Mouse (Mus musculus) heart, adult 8-10 months (tissue): Measurements from ENCODE around the gene Odf3. TPM values are rescaled to one million over a fixed set of nuclear protein-coding genes. Genes with fewer than 3 reads are reported as not detected.

ENCODE experiments used
- DNase-seq: peaks from one replicate; pipeline ENCODE4 v3.0.0; 2022; ENCODE audit warnings: low spot score
- total RNA-seq, 4 experiments: library from RNA; stranded (reverse); gene quantifications; 2 replicates each; pipeline ENCODE4 v1.2.4; 2022

The Odf3 gene
- not detected for total RNA-seq

DNA sequence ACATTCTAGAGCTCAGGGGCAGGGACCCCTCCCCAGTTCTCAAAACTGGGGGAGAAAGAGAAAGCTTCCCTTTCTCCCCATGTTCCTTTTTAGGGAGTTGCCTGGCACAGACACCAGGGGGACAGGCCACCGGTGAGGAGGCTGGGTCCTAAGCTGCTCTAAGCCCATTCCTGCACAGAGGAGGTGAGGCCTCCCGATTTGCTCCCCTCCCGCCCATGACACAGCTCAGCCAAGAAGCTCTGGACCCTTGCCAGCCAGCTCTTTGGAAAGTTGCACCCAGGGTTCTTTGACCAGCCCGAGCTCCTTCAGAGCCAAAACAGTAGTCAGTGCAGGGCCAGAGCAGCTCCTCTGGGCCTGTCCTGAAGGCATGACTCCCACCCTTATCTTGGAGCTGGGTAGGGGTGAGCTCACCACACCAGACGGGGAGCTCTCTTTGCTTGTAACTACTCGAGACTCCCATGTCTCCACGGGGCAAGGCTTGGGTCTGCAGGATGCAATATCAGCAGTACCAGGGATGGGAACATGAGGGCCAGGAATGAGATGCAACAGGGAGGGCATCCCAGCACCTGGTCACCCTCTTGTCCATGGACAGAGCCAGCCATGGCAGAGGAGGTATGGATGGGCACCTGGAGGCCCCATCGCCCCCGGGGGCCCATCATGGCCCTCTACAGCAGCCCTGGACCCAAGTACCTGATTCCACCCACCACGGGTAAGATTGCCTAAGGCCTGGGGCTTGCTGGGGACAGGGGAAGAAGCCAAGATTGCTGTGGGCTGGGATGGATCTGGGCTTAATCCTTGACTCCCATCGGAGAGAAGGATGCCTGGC lies at the start of gene Odf3:
Gene Odf3 (plus strand): TSS at position 51 of the 826 bp plus-strand sequence.
- no peak for DNase-seq

DNA sequence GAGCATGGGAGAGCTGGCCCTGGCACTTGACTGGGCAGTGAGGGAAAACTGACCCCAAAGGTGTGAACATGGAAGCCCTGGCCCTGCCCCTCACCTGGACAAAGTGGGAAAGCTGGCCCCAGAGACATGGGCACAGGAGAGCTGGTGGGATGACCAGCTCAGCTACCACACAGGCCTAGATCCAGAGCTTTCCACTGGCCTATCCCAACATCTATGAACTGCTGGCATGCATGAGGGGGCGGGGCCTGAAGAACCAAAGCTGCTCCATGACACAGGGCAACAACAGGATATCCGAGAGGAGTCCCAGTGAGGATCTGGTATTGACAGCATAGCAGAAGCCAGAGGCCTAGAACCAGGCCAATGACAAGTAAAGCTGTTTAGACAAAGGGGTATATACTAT lies 49.4 kb upstream of the Odf3 start:
- no peak for DNase-seq

DNA sequence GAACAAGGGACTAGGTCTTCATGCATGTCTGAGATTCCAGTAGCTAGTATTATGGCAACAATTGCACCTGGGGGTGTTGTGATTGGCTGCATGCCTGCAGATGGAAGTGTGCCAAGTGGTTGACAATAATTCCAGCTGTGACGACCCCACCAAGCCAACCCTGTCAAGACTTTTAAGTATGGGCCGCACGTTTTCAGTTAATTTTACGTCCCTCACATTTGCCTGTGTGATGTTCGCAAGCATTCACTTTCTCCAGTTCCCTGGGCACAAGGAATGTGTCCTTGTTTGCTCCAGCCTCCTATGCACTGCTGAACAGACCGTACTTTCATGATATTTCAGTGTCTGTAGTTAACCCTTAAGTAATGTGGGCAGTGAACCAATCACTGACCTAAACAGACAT lies 45.0 kb upstream of the Odf3 start:
- no peak for DNase-seq

DNA sequence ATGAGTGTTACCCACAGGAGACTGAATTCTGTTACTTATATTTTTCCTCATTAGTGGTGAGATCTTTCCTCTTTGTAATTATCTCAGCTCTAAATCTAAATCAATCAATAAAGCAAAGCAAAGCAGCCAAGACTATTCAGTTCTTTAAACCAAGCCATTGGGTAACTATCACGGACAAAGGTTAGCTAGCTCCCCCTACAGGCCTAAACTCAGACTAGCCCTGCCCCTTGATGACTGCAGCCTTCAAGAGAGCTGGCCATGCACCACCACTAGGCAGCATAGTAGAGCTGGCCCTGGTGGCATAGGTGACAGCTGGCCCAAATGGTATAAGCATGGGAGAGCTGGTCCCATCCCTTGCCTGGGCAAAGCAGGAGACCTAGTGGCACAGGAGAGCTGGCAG lies 41.9 kb upstream of the Odf3 start:
- DNase-seq: no peak

DNA sequence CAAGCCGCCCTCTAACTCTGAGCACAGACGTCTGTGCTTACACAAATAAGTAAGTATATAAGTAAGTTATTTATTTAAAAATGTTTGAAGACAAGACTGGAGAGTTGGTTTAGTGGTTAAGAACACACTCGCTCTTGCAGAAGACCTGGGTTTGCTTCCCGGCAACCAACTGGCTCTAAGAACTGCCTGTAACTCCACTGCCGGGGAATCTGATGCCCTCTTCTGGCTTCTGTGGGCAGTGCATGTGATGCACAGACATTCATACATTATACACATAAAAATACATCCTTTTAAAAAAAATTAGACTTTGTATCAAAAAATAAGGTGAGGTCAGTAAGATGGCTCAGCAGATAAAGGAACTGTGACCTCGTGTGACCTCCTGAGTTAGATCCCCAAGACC lies 37.1 kb upstream of the Odf3 start:
- DNase-seq: no peak

DNA sequence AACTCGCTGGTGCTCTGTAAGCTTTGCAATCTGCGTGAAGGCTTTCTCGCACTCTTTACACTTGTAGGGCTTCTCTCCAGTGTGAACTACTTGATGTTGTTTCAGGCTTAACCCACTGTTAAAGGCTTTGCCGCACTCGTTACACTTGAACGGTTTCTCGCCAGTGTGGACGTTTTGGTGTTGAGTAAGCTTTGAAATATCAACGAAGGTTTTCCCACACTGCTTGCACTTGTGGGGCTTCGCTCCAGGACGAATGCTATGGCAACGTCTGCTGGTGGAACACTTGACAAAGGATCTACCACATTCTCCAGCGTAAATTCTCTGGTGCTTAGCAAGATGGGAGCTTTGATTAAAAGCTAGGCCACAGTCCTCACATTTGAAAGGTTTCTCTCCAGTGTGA lies 35.9 kb upstream of the Odf3 start:
- DNase-seq: no peak

DNA sequence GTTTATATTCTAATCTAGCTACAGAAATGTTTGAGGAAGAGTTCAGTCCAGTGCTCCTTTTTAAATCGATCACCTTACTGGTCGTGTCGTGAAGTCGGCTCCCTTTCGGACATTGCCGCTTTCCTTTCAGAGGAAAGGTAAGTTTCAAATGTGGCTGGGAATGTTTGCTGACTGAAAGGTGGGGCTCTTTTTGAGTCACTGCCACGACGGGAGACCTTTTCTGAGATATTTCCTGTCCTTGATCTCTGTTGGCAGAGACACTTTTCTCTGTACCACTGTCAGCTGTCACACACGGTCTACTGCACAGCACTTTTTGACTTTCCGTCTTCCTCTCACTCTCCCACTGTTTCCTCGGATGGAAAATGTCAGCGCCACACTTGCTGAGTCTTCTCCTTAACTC lies 34.8 kb upstream of the Odf3 start:
- no peak for DNase-seq

DNA sequence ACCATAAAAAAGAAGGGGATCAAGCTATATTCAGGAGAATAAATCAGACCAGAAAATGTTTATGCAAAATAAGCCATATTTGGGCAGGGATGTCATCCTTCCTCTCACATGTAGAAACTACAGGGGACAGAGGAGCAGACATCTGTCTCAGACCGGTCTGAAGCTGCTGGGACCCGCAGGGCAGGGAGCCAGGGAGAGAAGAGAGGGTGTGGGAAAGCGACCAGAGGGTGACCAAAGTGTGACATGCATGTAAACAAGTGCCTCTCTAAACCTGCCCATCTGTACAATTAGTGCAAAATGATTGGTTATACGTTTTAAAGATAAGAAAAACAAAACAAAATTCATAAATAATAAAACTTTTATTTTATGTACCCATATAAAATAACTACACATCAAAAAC lies 27.4 kb upstream of the Odf3 start:
- DNase-seq: no peak

DNA sequence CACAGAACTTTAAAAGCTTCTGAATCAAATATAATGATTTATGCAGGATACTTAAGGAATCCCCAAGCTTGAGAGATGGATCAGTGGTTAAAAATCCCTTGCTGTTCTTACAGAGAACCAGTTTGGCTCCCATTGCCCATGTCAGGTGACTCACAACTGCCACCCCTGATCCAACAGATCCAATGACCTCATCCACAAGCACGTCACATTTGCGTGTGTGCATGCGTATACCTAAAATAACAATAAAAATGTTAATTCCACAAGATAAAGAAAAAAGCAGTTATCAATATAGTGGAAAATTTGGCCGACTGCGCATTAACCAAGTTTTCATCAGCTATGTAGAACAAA lies 26.3 kb upstream of the Odf3 start:
- no peak for DNase-seq

DNA sequence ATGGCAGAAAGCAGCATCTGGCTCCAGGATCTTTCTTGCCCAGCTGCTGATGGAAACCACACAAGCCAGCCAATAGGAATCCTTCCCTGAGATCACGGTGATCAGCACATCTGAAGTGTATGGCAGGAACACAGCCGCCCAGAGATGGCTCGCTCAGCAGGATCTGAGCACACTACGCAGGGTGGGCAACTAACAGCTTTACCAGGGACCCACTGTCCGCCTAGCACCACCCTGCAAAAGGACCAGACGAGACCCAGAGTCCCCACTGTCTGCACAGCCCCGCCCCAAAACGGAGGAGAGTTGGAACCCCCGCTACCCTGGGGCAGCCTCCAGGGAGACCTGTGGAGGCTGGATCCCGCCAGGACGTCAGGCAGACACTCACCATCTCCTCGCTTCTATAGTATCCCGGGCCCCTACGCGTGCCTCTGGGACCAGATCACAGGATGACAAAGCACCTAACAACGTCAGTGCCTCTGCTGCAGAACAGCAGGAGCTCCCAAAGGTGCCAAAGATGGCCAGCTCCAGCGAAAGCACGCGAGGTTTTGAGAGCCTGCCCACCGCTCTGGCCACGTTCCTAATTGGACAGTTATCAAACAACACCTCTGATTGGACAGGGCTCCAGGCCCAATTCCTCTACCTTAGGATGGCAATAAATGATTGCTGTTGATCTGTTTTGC lies 25.8 kb upstream of the Odf3 start, which contains the start of gene Zfp941:
Gene Zfp941 (minus strand): TSS at position 526 of the 677 bp plus-strand sequence.
- DNase-seq: no peak

DNA sequence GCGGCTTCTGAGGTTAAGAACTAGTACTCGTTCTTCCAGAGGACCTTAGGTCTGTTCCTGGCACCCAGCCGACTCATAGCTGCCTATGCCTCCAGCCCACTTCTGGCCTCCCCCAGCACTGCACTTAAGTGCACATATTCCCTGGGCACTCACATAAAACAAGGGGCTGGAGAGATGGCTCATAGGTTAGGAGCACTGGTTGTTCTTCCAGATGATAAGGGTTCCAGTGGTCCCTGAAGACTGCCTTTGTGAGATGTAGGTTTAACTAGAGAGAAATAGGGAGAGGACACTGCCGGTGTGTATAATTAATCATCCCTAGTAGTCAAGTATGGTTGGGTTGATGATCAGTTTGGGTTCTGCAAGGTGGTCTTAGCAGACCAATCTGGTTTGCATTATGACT lies 24.9 kb upstream of the Odf3 start:
- no peak for DNase-seq

DNA sequence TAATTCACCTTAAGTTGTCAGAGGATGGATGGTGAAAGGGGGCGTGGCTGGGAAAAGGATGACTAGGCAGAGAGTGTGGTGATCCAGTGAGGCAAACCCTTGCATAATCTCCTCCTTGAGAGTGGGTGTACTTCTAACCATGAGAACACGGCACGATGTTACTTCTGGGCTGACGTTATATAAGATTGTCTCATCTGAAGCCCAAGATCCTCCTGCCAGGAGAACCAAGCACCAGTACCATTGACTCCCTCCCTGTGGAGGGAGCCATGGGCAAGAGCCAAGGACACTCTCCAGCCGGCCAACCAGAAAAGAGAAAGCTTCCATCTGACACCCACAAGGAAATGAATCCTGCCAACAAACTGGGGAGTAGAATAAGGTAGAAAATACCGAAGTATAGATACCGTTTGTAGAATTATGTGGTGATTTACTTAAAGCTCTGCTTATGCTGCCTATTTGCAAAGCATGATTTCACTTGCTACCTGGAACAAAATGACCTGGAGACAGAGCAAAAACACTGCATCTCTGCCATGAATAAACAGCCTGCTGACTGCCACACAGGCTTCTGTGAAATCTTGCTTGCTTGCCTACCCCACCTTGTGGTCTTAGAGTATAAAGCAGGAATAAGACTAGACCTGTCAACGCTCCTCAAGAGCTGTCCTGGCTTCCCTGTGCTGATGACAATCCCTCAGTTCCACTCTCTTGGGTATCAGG lies 19.3 kb upstream of the Odf3 start:
- DNase-seq: no peak

DNA sequence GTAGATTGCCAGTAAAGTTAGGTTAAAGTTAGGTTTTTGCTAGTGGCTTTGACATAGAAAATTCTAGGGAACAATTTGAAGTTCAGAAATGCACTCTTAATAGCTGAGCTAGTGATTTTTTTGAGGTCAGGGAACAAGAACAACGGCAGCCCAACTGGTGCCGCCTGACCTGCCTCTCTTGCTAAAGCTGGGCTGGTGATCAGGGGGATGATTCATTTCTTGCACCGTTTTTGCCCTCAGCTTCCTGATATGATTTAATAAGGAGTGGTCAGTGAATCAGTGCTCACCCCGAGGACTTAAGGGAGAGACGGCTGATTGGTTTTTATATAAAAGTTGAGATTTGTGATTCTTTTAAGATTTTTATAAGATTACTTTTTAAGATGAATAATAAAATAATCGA lies 16.2 kb upstream of the Odf3 start:
- DNase-seq: no peak

DNA sequence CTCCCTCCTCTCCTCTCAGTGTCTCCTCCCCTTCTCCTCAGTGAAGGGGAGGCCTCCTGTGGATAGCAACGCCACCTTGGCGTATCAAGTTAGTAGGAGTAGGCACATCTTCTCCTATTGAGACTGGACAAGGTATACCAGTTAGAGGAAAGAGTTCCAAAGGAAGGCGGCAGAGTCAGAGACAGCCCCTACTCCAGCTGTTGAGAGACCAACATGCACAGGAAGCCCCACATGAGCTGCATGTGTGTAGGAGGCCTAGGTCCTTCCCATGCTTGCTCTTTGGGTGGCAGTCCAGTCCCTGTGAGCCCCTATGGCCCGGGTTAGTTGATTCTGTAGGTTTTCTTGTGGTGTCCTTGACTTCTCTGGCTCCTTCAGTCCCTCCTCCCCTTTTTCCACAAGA lies 14.3 kb upstream of the Odf3 start:
- no peak for DNase-seq

DNA sequence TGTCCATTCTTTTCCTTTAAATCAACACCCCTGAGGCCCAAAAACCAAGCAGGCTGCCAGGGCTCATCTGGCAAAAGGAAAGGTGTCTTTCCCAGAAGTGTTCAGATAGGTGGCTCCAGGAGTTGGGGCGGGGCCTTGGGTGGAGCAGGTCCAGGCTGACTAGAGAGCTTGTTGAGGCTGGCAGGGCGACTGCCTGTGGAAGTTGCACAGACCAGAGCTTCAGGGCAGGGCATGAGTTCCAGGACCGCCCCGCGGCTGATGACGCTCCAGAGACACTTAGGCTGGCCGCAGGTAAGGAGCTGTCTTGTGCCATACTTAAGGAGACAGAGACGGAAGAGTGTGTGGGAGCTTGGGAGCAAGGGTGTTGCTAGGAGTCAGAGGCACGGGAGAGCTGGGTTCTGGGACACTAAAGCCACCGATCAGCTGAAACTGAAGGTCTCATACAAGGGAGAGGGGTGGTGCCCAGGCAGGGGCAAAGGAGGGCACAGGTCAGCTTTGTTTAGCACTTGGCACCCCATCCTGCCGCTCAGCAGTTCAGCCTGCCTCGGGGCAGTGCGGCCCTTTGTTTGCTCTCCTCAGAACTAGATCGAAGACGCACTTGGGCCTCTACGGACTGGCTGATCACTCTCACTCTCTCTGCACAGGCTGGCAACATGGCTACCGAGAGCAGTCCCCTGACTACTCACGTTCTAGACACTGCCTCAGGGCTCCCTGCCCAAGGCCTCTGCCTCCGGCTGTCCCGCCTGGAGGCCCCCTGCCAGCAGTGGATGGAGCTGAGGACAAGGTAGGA lies 12.4 kb upstream of the Odf3 start, which contains the start of gene Urah:
Gene Urah (plus strand): TSS at position 51 of the 790 bp plus-strand sequence.
- no peak for DNase-seq

DNA sequence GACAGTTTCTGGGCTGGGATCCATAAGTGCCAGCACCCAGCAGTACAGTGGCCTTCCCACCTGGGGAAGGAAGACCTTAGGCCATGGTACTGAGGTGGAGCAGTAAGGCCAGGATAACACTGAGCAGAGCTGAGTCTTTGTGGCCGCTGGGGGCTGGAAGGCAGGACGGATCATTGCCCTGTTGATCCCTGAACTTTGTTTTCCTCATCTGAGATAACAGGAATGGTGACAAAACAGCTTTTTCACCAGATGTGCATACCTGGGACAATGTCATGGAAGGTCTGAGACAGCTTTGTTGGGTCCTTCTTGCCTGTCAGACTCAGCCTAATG lies 11.9 kb upstream of the Odf3 start:
- no peak for DNase-seq

DNA sequence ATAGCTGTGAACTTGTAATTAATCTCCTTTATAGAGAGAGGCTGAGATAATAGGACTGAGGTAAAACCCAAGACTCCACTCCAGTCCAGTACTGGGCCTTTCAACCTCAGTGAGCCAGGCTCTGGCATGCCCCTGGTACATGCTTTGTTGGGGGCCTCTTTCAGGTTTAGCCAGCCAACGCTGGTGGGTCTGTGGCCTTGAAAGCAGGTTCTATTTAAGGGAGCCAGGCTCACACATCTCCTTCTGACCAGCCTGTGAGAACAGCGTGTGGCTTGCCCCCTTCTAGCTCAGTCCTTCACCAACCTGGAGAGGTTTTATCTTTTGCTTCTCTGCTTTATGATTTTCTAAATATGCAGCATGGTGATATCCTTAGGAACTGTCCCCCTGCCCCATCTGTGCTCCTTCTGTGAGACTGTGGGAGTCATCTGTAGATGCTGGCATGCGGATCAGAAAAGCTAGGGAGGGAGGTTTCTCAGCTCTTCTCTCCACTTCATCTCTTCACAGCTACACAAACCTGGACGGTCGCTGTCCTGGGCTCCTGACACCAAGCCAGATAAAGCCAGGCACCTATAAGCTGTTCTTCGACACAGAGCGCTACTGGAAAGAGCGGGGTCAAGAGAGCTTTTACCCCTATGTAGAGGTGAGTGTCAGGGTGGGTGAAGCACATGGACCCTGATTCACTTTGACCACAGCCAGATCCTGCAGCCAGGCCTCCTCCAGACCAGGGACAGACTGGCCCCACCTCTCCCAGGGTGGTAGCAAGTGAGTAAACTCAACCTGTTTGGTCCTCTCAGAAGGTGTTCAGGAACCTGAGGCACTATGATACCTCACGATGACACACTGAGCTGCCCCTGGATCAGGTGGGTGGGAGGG lies 11.1 kb upstream of the Odf3 start:
- DNase-seq: no peak

DNA sequence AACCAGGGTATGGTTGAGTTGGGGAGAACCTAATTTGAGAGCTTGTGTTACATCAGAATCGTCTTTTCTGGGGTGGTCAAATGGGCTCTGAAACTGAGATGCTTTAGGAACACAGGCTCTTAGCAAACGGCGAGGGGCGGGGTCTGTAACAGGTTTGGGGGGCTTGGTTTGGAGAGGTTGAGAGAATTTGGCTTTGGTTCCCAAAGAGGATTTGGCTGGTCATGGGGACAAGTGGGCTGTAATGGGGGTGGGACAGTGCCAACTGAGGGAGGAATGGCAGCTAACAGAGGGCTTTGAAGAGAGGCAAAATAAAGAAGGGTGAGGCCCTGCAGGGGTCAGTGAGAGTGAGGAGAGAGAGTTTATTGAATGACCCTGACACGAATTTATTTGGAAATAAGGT lies 8.0 kb upstream of the Odf3 start:
- no peak for DNase-seq

DNA sequence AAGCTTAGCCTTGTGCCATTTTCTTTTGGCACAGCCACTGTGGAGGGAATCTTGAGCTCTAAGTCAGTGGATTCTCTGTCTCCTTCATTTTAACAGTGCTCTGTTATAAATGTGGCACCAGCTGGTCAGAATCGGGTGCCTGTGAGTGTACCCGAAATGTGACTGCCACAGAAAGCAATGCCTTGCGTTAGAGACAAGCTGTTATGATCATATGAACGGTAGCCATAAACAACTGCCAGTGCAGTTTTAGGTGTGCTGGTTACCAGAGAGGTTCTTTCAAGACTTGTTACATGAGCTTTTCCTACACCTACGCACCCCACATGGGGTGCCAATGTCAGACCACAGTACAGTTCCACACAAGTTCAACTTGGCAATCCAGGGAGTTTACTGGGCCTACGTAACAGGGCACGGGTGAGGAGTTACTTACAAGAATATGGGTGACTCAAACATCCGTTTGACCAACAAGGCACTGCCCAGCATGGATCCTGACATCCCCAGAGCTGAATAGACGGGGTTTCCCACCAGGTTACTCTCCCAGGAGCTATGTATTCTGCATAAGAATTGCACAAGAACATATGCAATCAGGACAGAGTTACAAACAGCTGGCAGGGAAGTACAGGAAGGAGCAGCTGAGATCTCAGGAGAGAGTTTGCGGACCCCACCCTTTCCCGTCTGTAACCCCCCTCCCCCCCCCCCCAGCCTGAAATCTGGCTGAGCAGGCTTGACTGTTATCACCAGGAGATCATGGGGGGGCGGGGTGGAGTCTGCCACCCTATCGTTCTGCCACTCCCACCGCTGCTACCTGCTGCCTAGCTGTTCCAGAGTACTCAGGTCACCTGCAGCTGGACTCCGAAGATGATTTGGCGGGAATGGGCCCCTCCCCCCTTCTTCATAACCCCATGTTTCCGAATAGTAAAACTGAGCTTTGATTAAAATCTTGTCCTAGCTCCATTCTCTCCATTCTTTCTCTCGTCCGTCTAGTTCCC lies 6.6 kb upstream of the Odf3 start:
- no peak for DNase-seq

DNA sequence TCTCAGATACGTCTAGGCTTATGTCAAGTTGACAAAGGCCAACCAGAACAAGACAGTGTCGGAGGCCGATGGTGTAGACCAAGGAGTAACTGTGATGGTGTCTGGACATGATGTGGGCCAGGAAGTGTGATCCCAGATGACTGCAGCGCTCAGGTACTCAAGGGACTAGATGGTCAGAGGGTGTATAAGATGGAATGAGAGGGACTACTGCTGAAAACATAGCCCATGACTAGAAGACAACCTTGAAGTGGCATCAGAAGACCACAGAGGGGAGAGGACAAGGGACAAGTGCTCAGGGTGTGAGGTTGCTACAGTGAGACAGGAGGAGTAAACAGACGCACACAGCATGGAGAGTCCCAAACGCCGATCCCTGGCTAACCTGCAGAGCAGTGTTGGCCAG lies 3.8 kb upstream of the Odf3 start:
- DNase-seq: no peak
